Mouse (Mus musculus): ENCODE data around the gene Dedd.

DNA sequence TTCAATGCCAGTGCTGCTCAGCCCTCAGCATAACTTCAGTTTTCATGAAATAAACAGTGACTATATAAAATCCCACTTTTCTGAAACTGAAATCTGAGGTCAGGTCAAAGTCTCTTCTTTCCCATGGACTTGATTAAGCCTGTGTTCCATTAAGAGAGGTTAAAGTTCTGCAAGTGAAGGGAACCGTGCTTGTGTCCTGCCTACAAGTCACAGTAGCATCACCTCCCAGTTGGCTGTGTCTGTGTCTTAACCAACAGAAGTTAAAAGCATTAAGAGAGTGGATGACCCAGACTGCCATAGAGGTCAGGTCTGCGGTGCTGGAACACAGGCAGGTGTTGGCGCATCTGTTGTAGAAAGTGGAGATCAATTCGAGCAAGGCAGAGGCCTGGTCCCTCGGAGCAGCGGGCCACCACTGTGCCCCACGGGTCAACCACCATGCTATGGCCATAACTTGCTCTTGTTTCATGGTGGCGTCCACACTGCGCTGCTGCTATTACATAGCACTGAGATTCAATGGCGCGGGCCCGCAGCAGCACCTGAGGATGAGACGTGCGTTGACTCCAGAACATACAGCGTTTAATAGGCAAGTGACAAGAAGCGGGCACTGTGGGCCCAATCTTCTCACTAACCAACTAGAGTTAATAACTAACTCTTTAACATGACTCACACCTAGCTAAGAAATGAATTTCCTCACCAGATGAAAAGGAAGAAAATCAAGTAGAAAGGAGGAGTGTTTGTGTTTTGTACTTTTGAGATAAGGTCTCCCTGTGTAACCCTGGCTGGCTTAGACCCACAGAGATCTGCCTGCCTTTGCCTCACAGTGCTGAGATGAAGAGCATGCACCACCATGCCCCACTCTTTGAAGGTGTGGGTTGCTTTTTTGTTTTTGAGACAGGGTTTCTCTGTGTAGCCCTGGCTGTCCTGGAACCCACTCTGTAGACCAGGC is 13.6 kb downstream of the Dedd start:
- TF ChIP-seq CTCF (IDR thresholded peaks at IDR 0.05; ENCODE audit: low read depth, low read length) (no peak), POLR2A (IDR thresholded peaks at IDR 0.05; ENCODE audit: borderline replicate concordance, low read depth, low read length) (no peak)

Data from bone marrow macrophage, adult 2 months (primary cell).